Mouse (Mus musculus) adipose tissue, adult 10 weeks (tissue): Measurements from ENCODE around the gene Olfr401. TPM values are rescaled to one million over a fixed set of nuclear protein-coding genes. Genes with fewer than 3 reads are reported as not detected.

Experiments
- polyA plus RNA-seq: library from polyadenylated mRNA; stranded (reverse); fragments of 350-450 nt; fragmentation: Illumina TruSeq; extraction: RNeasy Lipid Tissue Mini Kit (QIAGEN cat#74804); gene quantifications from one replicate; pipeline ENCODE4 v1.2.3, GENCODE M21; 2014; ENCODE audit warnings: low read depth, low replicate concordance

The Olfr401 gene
- polyA plus RNA-seq, result not detected

GRCm38 (mm10) chr11:74113412-74113811 is at the start of gene Olfr401:
Olfr401 (plus strand) TSS chr11:74113712.

GRCm38 (mm10) chr11:74069655-74070054 is 43.9 kb upstream of the Olfr401 start, which contains the start of gene Zfp616:
Zfp616 (plus strand) TSS chr11:74069955.

GRCm38 (mm10) chr11:74153229-74153628 is 39.7 kb downstream of the Olfr401 start, which contains the start of gene Olfr402:
Olfr402 (plus strand) TSS chr11:74153529.

Other genes with a start within 250 kb of the Olfr401 start
- not detected for gene Olfr394, start 222.9 kb upstream of the Olfr401 start, polyA plus RNA-seq
- gene Olfr395, start 204.4 kb upstream of the Olfr401 start, polyA plus RNA-seq, result not detected
- gene Olfr23, start 177.0 kb upstream of the Olfr401 start, polyA plus RNA-seq, result not detected
- gene Olfr397, start 152.9 kb upstream of the Olfr401 start, polyA plus RNA-seq, result not detected
- gene Olfr398, start 123.3 kb upstream of the Olfr401 start, polyA plus RNA-seq, result not detected
- not detected for gene Olfr139, start 57.2 kb upstream of the Olfr401 start, polyA plus RNA-seq
- gene Olfr399, start 57.1 kb upstream of the Olfr401 start, polyA plus RNA-seq, result not detected
- gene Zfp616, start 43.8 kb upstream of the Olfr401 start, polyA plus RNA-seq, result not detected
- not detected for gene Olfr402, start 39.8 kb downstream of the Olfr401 start, polyA plus RNA-seq
- gene Olfr403, start 72.5 kb downstream of the Olfr401 start, polyA plus RNA-seq, result not detected
- not detected for gene Olfr43, start 97.7 kb downstream of the Olfr401 start, polyA plus RNA-seq
- not detected for gene Olfr406, start 146.1 kb downstream of the Olfr401 start, polyA plus RNA-seq
- not detected for gene Olfr59, start 170.0 kb downstream of the Olfr401 start, polyA plus RNA-seq
- not detected for gene Olfr410, start 224.3 kb downstream of the Olfr401 start, polyA plus RNA-seq
- gene Olfr411, start 238.9 kb downstream of the Olfr401 start, polyA plus RNA-seq, result not detected
- not detected for gene Olfr412, start 248.4 kb downstream of the Olfr401 start, polyA plus RNA-seq